8 mouse cellular contexts compared by ENCODE assay signal in genomic region chr7:105810877-105811489, GRCm38 (mm10). TPM values are rescaled to one million over a fixed set of nuclear protein-coding genes. Genes with fewer than 3 reads are reported as not detected.
DNase-seq lines count a peak whose midpoint lies in the region; ATAC-seq and TF ChIP-seq lines count a peak whose summit lies in the region.

Gene Mrpl17 (minus strand): TSS chr7:105811099.

- H3K4me2 ChIP-seq in forebrain, postnatal 0 days (ENCODE audit: low read depth), result peak within 1 kb of the TSS; percentile 70
- H3K4me2 ChIP-seq in lung, embryonic 15.5 days, result peak within 1 kb of the TSS; percentile 63

- peak; percentile 62 to 96 (median 90); a peak in 5 of 6 replicates for TF ChIP-seq CTCF in MEL (IDR thresholded peaks at IDR 0.05 in 2 of 3, conservative IDR thresholded peaks at IDR 0.05 in 1 of 3; ENCODE audit: control insufficient read depth in 1 of 3, insufficient read depth in 1 of 3, low read depth in 2 of 3, low read length in 3 of 3, poor library complexity in 1 of 3, severe bottlenecking in 1 of 3)
- TF ChIP-seq CTCF in cerebellum, adult 2 months (IDR thresholded peaks at IDR 0.05; ENCODE audit: borderline replicate concordance, insufficient read depth, low read depth, low read length), result peak; percentile 69
- peak; percentile 93 for TF ChIP-seq CTCF in forebrain, postnatal 0 days (IDR thresholded peaks at IDR 0.05; ENCODE audit: low read depth)

- peak within 1 kb of the TSS; percentile 78 to 91 for H3K4me3 ChIP-seq in MEL (ENCODE audit: control insufficient read depth in 1 of 2, insufficient read depth in 1 of 2, low read depth in 2 of 2, low read length in 2 of 2)
- peak within 1 kb of the TSS; percentile 76 for H3K4me3 ChIP-seq in cerebellum, adult 2 months (replicated peaks; ENCODE audit: insufficient read depth, low read depth, low read length)
- H3K4me3 ChIP-seq in forebrain, postnatal 0 days (ENCODE audit: low read depth, low read length), result peak within 1 kb of the TSS; percentile 80
- H3K4me3 ChIP-seq in lung, embryonic 15.5 days, result peak within 1 kb of the TSS; percentile 86

- peak; percentile 98 for ATAC-seq in forebrain, postnatal 0 days
- peak; percentile 98 for ATAC-seq in lung, embryonic 15.5 days (ENCODE audit: borderline replicate concordance, extremely low read depth, low FRiP score, low TSS enrichment)

- 0 out of 4 replicates have a peak, but pooled peaks of 1 of the 2 experiments have one; percentile 15 for TF ChIP-seq EP300 in MEL (IDR thresholded peaks at IDR 0.05; ENCODE audit: low read depth in 1 of 2, low read length in 2 of 2)

- peak within 1 kb of the TSS; percentile 68 for H3K27ac ChIP-seq in MEL (ENCODE audit: control insufficient read depth, low read depth, low read length)
- peak within 1 kb of the TSS; percentile 39 for H3K27ac ChIP-seq in cerebellum, adult 2 months (ENCODE audit: insufficient read depth, low read length)
- peak within 1 kb of the TSS; percentile 90 for H3K27ac ChIP-seq in forebrain, postnatal 0 days (ENCODE audit: low read depth, low read length)
- H3K27ac ChIP-seq in lung, embryonic 15.5 days, result peak within 1 kb of the TSS; percentile 86

- TF ChIP-seq RAD21 in MEL (IDR thresholded peaks at IDR 0.05; ENCODE audit: low read depth, low read length), result peak; percentile 82

- peaks cover 0 to 1% of the 10 kb centered on the region in 2 experiments; a peak in 1 of 4 replicates for H3K27me3 ChIP-seq in MEL (ENCODE audit: control insufficient read depth in 1 of 2, insufficient read depth in 2 of 2, low read length in 2 of 2)
- H3K27me3 ChIP-seq in cerebellum, adult 2 months (ENCODE audit: control insufficient read depth, insufficient read depth, low read length), result no peaks in the 10 kb centered on the region
- no peaks in the 10 kb centered on the region for H3K27me3 ChIP-seq in forebrain, postnatal 0 days (ENCODE audit: insufficient read depth, low read length)
- H3K27me3 ChIP-seq in lung, embryonic 15.5 days, result 0 out of 2 replicates have a peak, but pooled peaks cover 3% of the 10 kb centered on the region

- H3K79me2 ChIP-seq in MEL (ENCODE audit: control insufficient read depth, insufficient read depth, low read length, poor library complexity), result peaks cover 12% of the 10 kb centered on the region

- peaks cover 5 to 17% of the 10 kb centered on the region in 2 experiments; a peak in 3 of 4 replicates for H3K36me3 ChIP-seq in MEL (ENCODE audit: control insufficient read depth in 1 of 2, insufficient read depth in 2 of 2, low read length in 2 of 2)
- H3K36me3 ChIP-seq in forebrain, postnatal 0 days (ENCODE audit: insufficient read depth), result peaks cover 17% of the 10 kb centered on the region
- H3K36me3 ChIP-seq in lung, embryonic 15.5 days, result peaks cover 21% of the 10 kb centered on the region

- peaks cover 0 to 17% of the 10 kb centered on the region in 2 experiments; a peak in 3 of 4 replicates for H3K4me1 ChIP-seq in MEL (ENCODE audit: control insufficient read depth in 1 of 2, insufficient read depth in 2 of 2, low read length in 2 of 2)
- no peaks in the 10 kb centered on the region for H3K4me1 ChIP-seq in cerebellum, adult 2 months (ENCODE audit: control insufficient read depth, insufficient read depth, low read length)
- peaks cover 6% of the 10 kb centered on the region for H3K4me1 ChIP-seq in forebrain, postnatal 0 days (ENCODE audit: insufficient read depth)
- peaks cover 16% of the 10 kb centered on the region for H3K4me1 ChIP-seq in lung, embryonic 15.5 days

- peak; percentile 99 for DNase-seq in MEL (ENCODE audit: low read depth, low spot score)
- peak; percentile 100 for DNase-seq in cerebellum, adult 2 months
- peak; percentile 100 for DNase-seq in forebrain, postnatal 0 days
- peak; percentile 100 for DNase-seq in heart, postnatal 4 days
- peak; percentile 100 for DNase-seq in layer of hippocampus, adult 8-10 months (ENCODE audit: low spot score in 2 of 2)
- peak; percentile 100 for DNase-seq in ovary, adult 18-20 months (ENCODE audit: low spot score)
- peak; percentile 100 for DNase-seq in thymus, postnatal 0 days (ENCODE audit: low spot score)

- WGBS in cerebellum, adult 2 months, result under 1% methylated on average over 52 of the region's 52 CpGs
- WGBS in forebrain, postnatal 0 days, result 4% methylated on average over 50 of the region's 52 CpGs
- 0% methylated on average over 48 of the region's 52 CpGs for WGBS in lung, embryonic 15.5 days

- H3K9ac ChIP-seq in MEL (ENCODE audit: control insufficient read depth, low read depth, low read length, poor library complexity, severe bottlenecking), result peak within 1 kb of the TSS; percentile 95
- peak within 1 kb of the TSS; percentile 92 for H3K9ac ChIP-seq in forebrain, postnatal 0 days
- peak within 1 kb of the TSS; percentile 94 for H3K9ac ChIP-seq in lung, embryonic 15.5 days

- peak; percentile 91 to 96 for TF ChIP-seq POLR2A in MEL (IDR thresholded peaks at IDR 0.05; ENCODE audit: control insufficient read depth in 1 of 2, insufficient read depth in 1 of 2, low read depth in 1 of 2, low read length in 2 of 2, poor library complexity in 1 of 2)
- peak; percentile 63 for TF ChIP-seq POLR2A in cerebellum, adult 2 months (IDR thresholded peaks at IDR 0.05; ENCODE audit: borderline replicate concordance, insufficient read depth, low read length)

- H3K9me3 ChIP-seq in MEL (replicated peaks; ENCODE audit: insufficient read depth, low read length), result no peaks in the 10 kb centered on the region
- H3K9me3 ChIP-seq in forebrain, postnatal 0 days (ENCODE audit: low read length), result no peaks in the 10 kb centered on the region
- H3K9me3 ChIP-seq in lung, embryonic 15.5 days, result no peaks in the 10 kb centered on the region

TF ChIP-seq in MEL, 35 proteins besides CTCF, POLR2A, EP300 and RAD21:
- TF ChIP-seq MYC (IDR thresholded peaks at IDR 0.05; ENCODE audit: low read depth, low read length), result peak; percentile 20; the same call in 1 of the 2 replicates
- TF ChIP-seq MAX (IDR thresholded peaks at IDR 0.05; ENCODE audit: low read length), result peak; percentile 80
- peak; percentile 89 for TF ChIP-seq ZMIZ1 (IDR thresholded peaks at IDR 0.05; ENCODE audit: low read depth, low read length)
- peak; percentile 49 for TF ChIP-seq TBP (IDR thresholded peaks at IDR 0.05; ENCODE audit: low read depth, low read length)
- TF ChIP-seq SMC3 (IDR thresholded peaks at IDR 0.05; ENCODE audit: low read depth, low read length), result peak; percentile 78
- peak; percentile 98 for TF ChIP-seq MAZ (IDR thresholded peaks at IDR 0.05; ENCODE audit: low read depth, low read length)
- TF ChIP-seq MXI1 (IDR thresholded peaks at IDR 0.05; ENCODE audit: low read depth, low read length), result peak; percentile 91
- no peak for TF ChIP-seq MYB (IDR thresholded peaks at IDR 0.05; ENCODE audit: low read depth, low read length)
- TF ChIP-seq TCF12 (IDR thresholded peaks at IDR 0.05; ENCODE audit: low read depth, low read length), result peak; percentile 54; the same call in 1 of the 2 replicates
- no peak for TF ChIP-seq POLR2AphosphoS5 (IDR thresholded peaks at IDR 0.05; ENCODE audit: borderline replicate concordance, low read depth, low read length)
- TF ChIP-seq NRF1 (IDR thresholded peaks at IDR 0.05; ENCODE audit: insufficient read depth, low read depth, low read length, poor library complexity, severe bottlenecking), result peak; percentile 96
- peak; percentile 96 for TF ChIP-seq POLR2AphosphoS2 (IDR thresholded peaks at IDR 0.05; ENCODE audit: low read length)
- TF ChIP-seq GATA1 (IDR thresholded peaks at IDR 0.05; ENCODE audit: low read depth, low read length), result no peak
- TF ChIP-seq SIN3A (IDR thresholded peaks at IDR 0.05; ENCODE audit: low read length), result peak; percentile 83; the same call in 1 of the 2 replicates
- peak; percentile 37; the same call in 1 of the 2 replicates for TF ChIP-seq E2F4 (IDR thresholded peaks at IDR 0.05; ENCODE audit: borderline replicate concordance, low read depth, low read length)
- no peak for TF ChIP-seq BHLHE40 (IDR thresholded peaks at IDR 0.05; ENCODE audit: borderline replicate concordance, low read depth, low read length)
- peak; percentile 47; the same call in 1 of the 2 replicates for TF ChIP-seq ETS1 (IDR thresholded peaks at IDR 0.05; ENCODE audit: low read depth, low read length)
- TF ChIP-seq USF1 (IDR thresholded peaks at IDR 0.05; ENCODE audit: low read depth, low read length), result peak; percentile 50
- peak; percentile 66 for TF ChIP-seq ZC3H11A (IDR thresholded peaks at IDR 0.05; ENCODE audit: low read depth, low read length)
- TF ChIP-seq NELFE (IDR thresholded peaks at IDR 0.05; ENCODE audit: low read depth, low read length), result peak; percentile 89
- no peak for TF ChIP-seq ZNF384 (IDR thresholded peaks at IDR 0.05; ENCODE audit: low read depth, low read length)
- TF ChIP-seq HCFC1 (IDR thresholded peaks at IDR 0.05; ENCODE audit: low read depth, low read length), result peak; percentile 92
- peak; percentile 83; the same call in 1 of the 2 replicates for TF ChIP-seq UBTF (IDR thresholded peaks at IDR 0.05; ENCODE audit: borderline replicate concordance, insufficient read depth, low read depth, low read length)
- TF ChIP-seq ELF1 (IDR thresholded peaks at IDR 0.05; ENCODE audit: low read depth, low read length), result peak; percentile 89

RNA-seq across cellular contexts. Expression of gene Mrpl17, which starts in this region (rescaled TPM):
- 198 and 230 TPM in 2 replicates for total RNA-seq in MEL (2012; rRNA removed)
- polyA plus RNA-seq in MEL (2012; ENCODE audit: insufficient read depth in 1 of 2, insufficient read length in 2 of 2, low read depth in 1 of 2, low replicate concordance in 2 of 2, missing spikeins in 1 of 2), result 100 to 1,000 TPM in 1 of 2 experiments, not detected in 1; 196 TPM
- polyA plus RNA-seq in cerebellum, adult 2 months (2012; rRNA removed), result 183 and 191 TPM in 2 replicates
- total RNA-seq in forebrain, postnatal 0 days (2014; rRNA removed), result 15.0 and 37.1 TPM in 2 replicates
- polyA plus RNA-seq in forebrain, postnatal 0 days (2015; fragmentation: Nextera tagmentation; extraction: Ambion mirVana), result 192 and 197 TPM in 2 replicates
- 100 to 1,000 TPM; 106 to 111 TPM for total RNA-seq in heart, postnatal 4 days (2021)
- total RNA-seq in layer of hippocampus, adult 8-10 months (2022), result 100 to 1,000 TPM in 2 of 4 experiments, 10 to 100 TPM in 2; 91.3 to 108 (median 100) TPM
- 340 and 374 TPM in 2 replicates for polyA plus RNA-seq in lung, embryonic 15.5 days (2015; fragmentation: Nextera tagmentation; extraction: Ambion mirVana)
- polyA plus RNA-seq in thymus, postnatal 0 days (2015; fragmentation: Nextera tagmentation; extraction: Ambion mirVana), result 352 and 373 TPM in 2 replicates

Comparison
In these comparisons a context has a peak if more than half of its experiments do, and no peak if none do; other contexts are left out.
1. Peak in every context shown above with its lines: DNase-seq, ATAC-seq, H3K4me3 ChIP-seq and H3K27ac ChIP-seq.
2. H3K27ac ChIP-seq: peak in every context shown above with its lines; median percentile 90 in forebrain, postnatal 0 days; 86 in lung, embryonic 15.5 days; 68 in MEL; 39 in cerebellum, adult 2 months.